Mouse (Mus musculus) spleen, adult 18-20 months (tissue): ENCODE measurements around the gene Nrg3.
"Not testable (repeated sequence)": the region's sequence is repeated elsewhere in the genome, so short reads cannot be mapped to it uniquely, and the experiment has no call there.

Source experiments
- DNase-seq, 2 experiments: peaks; one replicate each; pipeline ENCODE4 v3.0.0; 2022; ENCODE audit warnings: mixed read lengths in 2 of 2

Nrg3 gene

GRCm38 (mm10) chr14:38594297-38594696 is 878.6 kb downstream of the Nrg3 start:
- no peak for DNase-seq

GRCm38 (mm10) chr14:38576796-38577195 is 896.1 kb downstream of the Nrg3 start:
- DNase-seq, result no peak

- no peak for DNase-seq
Measured at GRCm38 (mm10) chr14:38568184-38568583, 904.7 kb downstream of the Nrg3 start.

- no peak for DNase-seq
Measured at GRCm38 (mm10) chr14:38566182-38566581, 906.7 kb downstream of the Nrg3 start.

GRCm38 (mm10) chr14:38554636-38555035 is 918.3 kb downstream of the Nrg3 start:
- DNase-seq, result no peak

- DNase-seq, result no peak
Measured at GRCm38 (mm10) chr14:38547257-38547656, 925.6 kb downstream of the Nrg3 start.

- no peak for DNase-seq
Measured at GRCm38 (mm10) chr14:38535181-38535580, 937.7 kb downstream of the Nrg3 start.

GRCm38 (mm10) chr14:38533495-38533894 is 939.4 kb downstream of the Nrg3 start:
- DNase-seq, result no peak

- no peak for DNase-seq
Measured at GRCm38 (mm10) chr14:38516232-38516631, 956.7 kb downstream of the Nrg3 start.

- DNase-seq, result no peak
Measured at GRCm38 (mm10) chr14:38509016-38509415, 963.9 kb downstream of the Nrg3 start.

GRCm38 (mm10) chr14:38494970-38495369 is 977.9 kb downstream of the Nrg3 start:
- no peak for DNase-seq

GRCm38 (mm10) chr14:38447086-38447485 is 1025.8 kb downstream of the Nrg3 start:
- no peak for DNase-seq

GRCm38 (mm10) chr14:38444788-38445187 is 1028.1 kb downstream of the Nrg3 start:
- DNase-seq, result no peak

GRCm38 (mm10) chr14:38433793-38434589 is 1038.9 kb downstream of the Nrg3 start:
- no peak for DNase-seq

- no peak for DNase-seq
Measured at GRCm38 (mm10) chr14:38374660-38375059, 1098.2 kb downstream of the Nrg3 start.

- no peak for DNase-seq
Measured at GRCm38 (mm10) chr14:38340967-38341366, 1131.9 kb downstream of the Nrg3 start.

- not testable (repeated sequence) for DNase-seq
Measured at GRCm38 (mm10) chr14:38322841-38323240, 1150.0 kb downstream of the Nrg3 start.

GRCm38 (mm10) chr14:38320619-38321340 is 1152.1 kb downstream of the Nrg3 start:
- no peak for DNase-seq
